Mouse (Mus musculus) heart, embryonic 14.5 days (tissue): ENCODE data around the gene Eif3l. TPM values are rescaled to one million over a fixed set of nuclear protein-coding genes. Genes with fewer than 3 reads are reported as not detected.
"Not testable (repeated sequence)": the region's sequence is repeated elsewhere in the genome, so short reads cannot be mapped to it uniquely, and the experiment has no call there.

Experiments
- ATAC-seq: fragments of 200-750 bp; cut with Nextera tagmentation; 2 replicates; pipeline ENCODE4 v1.8.0; 2017; ENCODE audit warnings: low read depth, moderate TSS enrichment; ENCODE audit not compliant: insufficient number of reproducible peaks, insufficient read depth, low FRiP score
- H3K27ac ChIP-seq, 2 experiments: fragments of 200-500 bp in 1 of 2; fragments of 300-500 bp in 1 of 2; sonication (generic) in 1 of 2; replicated peaks in 1 of 2; 2 replicates each; pipeline ENCODE4 v1.5.1; 2012 to 2014; ENCODE audit warnings: low read depth in 2 of 2, low read length in 2 of 2, control low read depth in 1 of 2, mild to moderate bottlenecking in 1 of 2, mixed read lengths in 1 of 2; ENCODE audit not compliant: control insufficient read depth in 1 of 2, insufficient read depth in 1 of 2
- H3K27me3 ChIP-seq: fragments of 300-500 bp; sonication (generic); 2 replicates; pipeline ENCODE4 v1.6.1; 2014; ENCODE audit warnings: mild to moderate bottlenecking, low read length, control low read depth; ENCODE audit not compliant: control insufficient read depth, insufficient read depth
- H3K36me3 ChIP-seq: fragments of 300-500 bp; sonication (generic); 2 replicates; pipeline ENCODE4 v1.6.1; 2014; ENCODE audit warnings: mild to moderate bottlenecking, control low read depth, low read length, mixed read lengths; ENCODE audit not compliant: control insufficient read depth, insufficient read depth
- H3K4me1 ChIP-seq, 2 experiments: fragments of 200-500 bp in 1 of 2; fragments of 300-500 bp in 1 of 2; sonication (generic) in 1 of 2; 2 replicates each; pipeline ENCODE4 v1.6.1; 2012 to 2014; ENCODE audit warnings: low read length in 2 of 2, control low read depth in 1 of 2, mixed read lengths in 1 of 2; ENCODE audit not compliant: control insufficient read depth in 2 of 2, insufficient read depth in 2 of 2
- H3K4me2 ChIP-seq: fragments of 300-500 bp; sonication (generic); 2 replicates; pipeline ENCODE4 v1.6.1; 2014; ENCODE audit warnings: mild to moderate bottlenecking, low read length
- H3K4me3 ChIP-seq, 2 experiments: fragments of 200-500 bp in 1 of 2; fragments of 300-500 bp in 1 of 2; sonication (generic) in 1 of 2; 2 replicates each; pipeline ENCODE4 v1.5.1; 2012 to 2014; ENCODE audit warnings: low read length in 2 of 2, mild to moderate bottlenecking in 2 of 2, control low read depth in 1 of 2, low read depth in 1 of 2, moderate library complexity in 1 of 2; ENCODE audit not compliant: control insufficient read depth in 1 of 2, insufficient read depth in 1 of 2
- H3K9ac ChIP-seq: fragments of 300-500 bp; sonication (generic); 2 replicates; pipeline ENCODE4 v1.6.1; 2014; ENCODE audit warnings: mild to moderate bottlenecking, low read length
- H3K9me3 ChIP-seq: fragments of 300-500 bp; sonication (generic); 2 replicates; pipeline ENCODE4 v1.6.1; 2016; ENCODE audit warnings: low read length, control low read depth; ENCODE audit not compliant: control insufficient read depth
- WGBS: fragments of 180-500 bp; shearing (Covaris S2); extraction: QIAGEN DNeasy Blood & Tissue Kit; methylation state at CpG from one replicate; pipeline ENCODE4 v1.1.7; 2014; 5-methylcytosine and 5-hydroxymethylcytosine counted together
- polyA plus RNA-seq: library from polyadenylated mRNA; unstranded; fragments of >200 nt; fragmentation: Nextera tagmentation; extraction: Ambion mirVana; gene quantifications from 2 replicates; pipeline ENCODE4 v1.2.1, GENCODE M21; 2014

Eif3l gene
- polyA plus RNA-seq, 1 experiment from 2014 or later = 153 TPM

DNA sequence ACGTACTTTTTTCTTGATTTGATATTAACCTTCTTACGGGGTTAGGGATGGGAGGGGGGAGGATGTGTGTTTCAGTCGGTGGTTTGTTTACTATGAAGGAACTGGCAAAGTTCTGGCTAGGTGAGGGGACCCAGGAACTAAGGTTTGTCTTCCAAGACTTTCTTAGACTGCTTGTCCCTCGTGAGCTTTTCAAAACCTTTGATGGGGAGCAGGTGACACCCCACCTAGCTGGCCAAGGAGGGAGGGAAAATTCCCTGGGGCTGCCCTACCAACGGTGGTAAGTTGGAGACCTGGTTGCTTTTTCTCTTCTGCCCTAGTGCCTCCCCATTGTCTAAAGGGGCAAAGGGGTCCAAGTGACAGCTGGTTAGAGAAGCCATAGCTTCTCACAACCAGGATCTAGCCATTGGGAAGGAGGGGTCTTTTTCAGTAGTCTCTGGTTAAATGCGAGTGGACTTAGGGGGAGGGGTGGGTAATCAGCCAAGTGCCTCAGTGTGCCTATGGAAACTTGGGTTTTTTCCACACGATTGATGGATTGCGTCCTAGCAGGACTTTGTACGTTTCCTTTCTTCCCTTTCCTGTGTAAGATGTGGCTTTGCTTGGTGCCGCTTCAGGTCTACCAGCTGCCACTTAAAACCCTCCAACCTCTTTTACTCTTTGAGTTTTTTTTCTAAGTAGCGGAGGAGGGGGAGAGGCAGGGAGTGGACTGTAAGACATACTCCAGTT is 45.3 kb upstream of the Eif3l start:
- peak overlapping the region; percentile 28 to 95; a peak in 2 of 4 replicates for H3K27ac ChIP-seq
- H3K9ac ChIP-seq = peak overlapping the region; percentile 99
- H3K4me3 ChIP-seq = peak overlapping the region; percentile 64 to 81
- ATAC-seq = no peak
- peak overlapping the region; percentile 97 for H3K4me2 ChIP-seq
- peaks cover 24 to 27% of the 10 kb centered on the region in 2 experiments for H3K4me1 ChIP-seq
- H3K9me3 ChIP-seq = no peaks in the 10 kb centered on the region
- H3K27me3 ChIP-seq = no peaks in the 10 kb centered on the region
- no peaks in the 10 kb centered on the region for H3K36me3 ChIP-seq
- WGBS = 11% methylated on average over 11 of the region's 11 CpGs

DNA sequence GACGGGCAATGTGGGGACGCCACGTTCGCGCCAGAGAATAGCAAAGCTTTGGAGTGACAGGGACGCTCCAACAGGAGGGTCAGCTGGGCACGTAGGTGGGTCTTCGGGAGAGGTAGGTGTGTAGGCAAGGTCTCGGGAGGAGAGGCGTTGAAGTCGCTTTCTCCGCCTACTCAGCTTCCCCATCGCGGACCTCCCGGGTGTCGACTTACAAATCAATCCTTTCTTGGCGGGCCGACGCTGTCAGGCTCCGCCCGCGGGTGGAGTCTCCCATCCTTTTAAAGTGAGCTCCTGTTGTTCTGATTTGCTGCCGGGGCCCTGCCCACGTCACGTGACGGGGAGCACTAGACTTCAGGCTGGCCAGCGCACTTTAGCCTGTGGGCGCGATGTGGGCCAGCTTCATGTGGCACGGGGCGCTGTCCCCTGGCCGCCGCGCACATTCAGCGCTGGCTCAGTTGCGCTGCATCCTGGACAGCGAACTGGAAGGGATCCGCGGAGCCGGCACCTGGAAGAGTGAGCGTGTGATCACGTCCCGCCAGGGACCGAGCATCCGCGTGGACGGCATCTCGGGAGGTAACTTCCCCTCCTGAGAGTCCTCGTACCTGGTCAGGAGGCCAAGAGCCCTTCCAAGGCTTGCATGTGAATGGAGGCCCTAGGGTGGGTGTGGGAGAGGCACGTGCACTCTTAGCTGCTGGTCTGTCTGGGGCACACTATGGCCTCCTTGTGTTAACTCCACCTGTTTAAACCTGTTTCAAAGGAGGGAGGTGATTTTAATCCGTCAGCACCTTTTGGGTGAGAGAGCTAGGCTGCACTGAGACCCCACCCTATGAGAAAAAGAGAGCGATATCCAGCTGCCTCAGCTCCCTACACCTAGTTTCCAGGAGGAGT is 44.2 kb upstream of the Eif3l start:
- 1% methylated on average over 52 of the region's 52 CpGs for WGBS
- no peaks in the 10 kb centered on the region for H3K9me3 ChIP-seq
- peak; percentile 75 for ATAC-seq
- peak overlapping the region; percentile 55 to 95; a peak in 3 of 4 replicates for H3K27ac ChIP-seq
- H3K4me2 ChIP-seq = peak overlapping the region; percentile 97
- H3K9ac ChIP-seq = peak overlapping the region; percentile 99
- H3K4me1 ChIP-seq = peaks cover 19 to 27% of the 10 kb centered on the region in 2 experiments
- peak overlapping the region; percentile 64 to 71 for H3K4me3 ChIP-seq
- H3K36me3 ChIP-seq = no peaks in the 10 kb centered on the region
- no peaks in the 10 kb centered on the region for H3K27me3 ChIP-seq

DNA sequence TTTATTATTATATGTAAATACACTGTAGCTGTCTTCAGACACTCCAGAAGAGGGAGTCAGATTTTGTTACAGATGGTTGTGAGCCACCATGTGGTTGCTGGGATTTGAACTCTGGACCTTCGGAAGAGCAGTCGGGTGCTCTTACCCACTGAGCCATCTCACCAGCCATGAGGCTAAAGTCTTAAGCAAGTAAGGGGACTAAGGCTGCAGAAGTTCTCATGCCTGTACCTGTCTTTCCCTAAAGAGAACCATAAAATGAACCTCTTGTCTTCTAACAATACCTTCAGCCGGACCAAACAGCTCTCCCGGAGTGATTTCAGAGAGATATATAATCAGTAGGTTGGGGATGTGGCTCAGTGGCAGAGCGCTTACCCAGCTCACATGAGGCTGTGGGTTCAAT is 43.1 kb upstream of the Eif3l start:
- not testable (repeated sequence) for H3K36me3 ChIP-seq, H3K9me3 ChIP-seq, ATAC-seq, H3K27me3 ChIP-seq, H3K9ac ChIP-seq, H3K27ac ChIP-seq, H3K4me2 ChIP-seq, H3K4me3 ChIP-seq
- H3K4me1 ChIP-seq = peaks cover 17 to 26% of the 10 kb centered on the region in 2 experiments
- WGBS = 87% methylated on average over 5 of the region's 5 CpGs

DNA sequence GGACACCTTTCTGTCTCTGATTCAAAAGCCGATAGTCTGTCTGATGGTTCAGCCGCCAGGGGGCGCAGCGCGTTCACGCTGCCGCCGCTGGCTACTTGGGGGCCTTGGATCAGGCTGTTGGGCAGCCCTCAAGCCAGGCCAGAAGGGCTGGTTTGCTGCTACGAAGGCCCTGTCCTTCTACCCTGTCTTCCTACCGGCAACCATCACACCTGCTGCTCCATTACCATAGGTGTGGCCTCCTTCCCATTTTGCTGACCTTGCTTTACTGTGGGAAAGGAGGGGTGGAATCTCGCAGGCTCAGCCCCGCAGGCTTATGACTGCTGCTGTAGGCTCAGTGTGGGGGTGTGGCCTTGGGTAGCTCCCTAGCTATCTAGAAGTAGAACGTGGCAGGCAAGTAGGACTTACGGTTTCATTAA is 37.1 kb upstream of the Eif3l start:
- WGBS = 8% methylated on average over 14 of the region's 14 CpGs
- Histone ChIP-seq H3K27ac (no peak overlapping the region), H3K9me3 (no peaks in the 10 kb centered on the region), H3K4me3 (no peak overlapping the region), H3K4me2 (peak overlapping the region; percentile 44), H3K9ac (peak overlapping the region; percentile 38; the same call in 1 of the 2 replicates), H3K4me1 (peaks cover 10 to 22% of the 10 kb centered on the region in 2 experiments), H3K36me3 (no peaks in the 10 kb centered on the region), H3K27me3 (peaks cover 36% of the 10 kb centered on the region)
- ATAC-seq = no peak

DNA sequence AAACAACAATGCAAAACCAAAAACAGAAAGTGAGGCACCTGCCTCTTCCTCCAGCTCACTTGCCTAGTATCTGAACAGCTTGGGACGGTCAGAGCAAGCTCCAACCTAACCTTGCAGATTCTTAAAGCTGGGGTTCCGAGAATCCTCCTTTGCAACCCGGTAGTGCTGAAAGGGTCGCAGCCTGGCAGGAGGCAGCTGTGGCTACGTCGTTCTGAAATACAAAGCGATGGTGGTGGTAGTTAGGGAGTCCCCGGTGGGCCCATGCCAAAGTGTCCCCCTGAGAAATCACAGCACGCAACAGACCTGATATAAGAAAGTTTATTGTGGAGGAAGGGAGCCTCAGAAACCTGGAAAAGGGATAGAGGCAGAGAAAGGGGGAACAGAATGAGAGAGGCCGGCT is 36.6 kb upstream of the Eif3l start:
- Histone ChIP-seq H3K4me2 (0 out of 2 replicates have a peak overlapping the region, but pooled peaks have one; percentile 44), H3K4me1 (peaks cover 10 to 26% of the 10 kb centered on the region in 2 experiments), H3K9ac (peak overlapping the region; percentile 38; the same call in 1 of the 2 replicates), H3K9me3 (no peaks in the 10 kb centered on the region), H3K36me3 (no peaks in the 10 kb centered on the region), H3K27me3 (peaks cover 40% of the 10 kb centered on the region), H3K4me3 (no peak overlapping the region), H3K27ac (no peak overlapping the region)
- ATAC-seq = no peak
- WGBS = 65% methylated on average over 10 of the region's 10 CpGs

DNA sequence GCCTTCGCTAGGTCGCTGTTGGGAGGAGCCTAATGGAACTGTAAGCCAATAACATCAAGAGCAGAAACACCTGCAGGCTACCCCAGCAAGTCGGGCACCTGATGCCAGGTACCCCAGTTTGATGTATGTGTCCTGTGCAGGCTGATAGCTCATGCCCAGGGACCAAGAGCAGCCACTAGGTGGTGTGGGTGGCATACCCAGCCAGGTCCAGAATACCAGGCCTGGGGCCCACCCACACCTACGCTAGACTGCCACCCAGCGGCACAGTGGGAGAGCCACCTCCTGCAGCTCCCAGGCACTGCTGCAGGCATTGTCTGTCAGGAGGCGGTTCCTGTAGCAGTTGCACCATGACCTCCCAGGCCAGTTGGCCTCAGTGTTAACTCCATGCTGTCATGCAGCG is 36.1 kb upstream of the Eif3l start:
- H3K4me2 ChIP-seq = no peak overlapping the region
- no peaks in the 10 kb centered on the region for H3K9me3 ChIP-seq
- no peaks in the 10 kb centered on the region for H3K36me3 ChIP-seq
- WGBS = 14% methylated on average over 7 of the region's 7 CpGs
- no peak overlapping the region for H3K27ac ChIP-seq
- peaks cover 45% of the 10 kb centered on the region for H3K27me3 ChIP-seq
- peak; percentile 64 for ATAC-seq
- peaks cover 10 to 28% of the 10 kb centered on the region in 2 experiments for H3K4me1 ChIP-seq
- no peak overlapping the region for H3K9ac ChIP-seq
- H3K4me3 ChIP-seq = no peak overlapping the region

DNA sequence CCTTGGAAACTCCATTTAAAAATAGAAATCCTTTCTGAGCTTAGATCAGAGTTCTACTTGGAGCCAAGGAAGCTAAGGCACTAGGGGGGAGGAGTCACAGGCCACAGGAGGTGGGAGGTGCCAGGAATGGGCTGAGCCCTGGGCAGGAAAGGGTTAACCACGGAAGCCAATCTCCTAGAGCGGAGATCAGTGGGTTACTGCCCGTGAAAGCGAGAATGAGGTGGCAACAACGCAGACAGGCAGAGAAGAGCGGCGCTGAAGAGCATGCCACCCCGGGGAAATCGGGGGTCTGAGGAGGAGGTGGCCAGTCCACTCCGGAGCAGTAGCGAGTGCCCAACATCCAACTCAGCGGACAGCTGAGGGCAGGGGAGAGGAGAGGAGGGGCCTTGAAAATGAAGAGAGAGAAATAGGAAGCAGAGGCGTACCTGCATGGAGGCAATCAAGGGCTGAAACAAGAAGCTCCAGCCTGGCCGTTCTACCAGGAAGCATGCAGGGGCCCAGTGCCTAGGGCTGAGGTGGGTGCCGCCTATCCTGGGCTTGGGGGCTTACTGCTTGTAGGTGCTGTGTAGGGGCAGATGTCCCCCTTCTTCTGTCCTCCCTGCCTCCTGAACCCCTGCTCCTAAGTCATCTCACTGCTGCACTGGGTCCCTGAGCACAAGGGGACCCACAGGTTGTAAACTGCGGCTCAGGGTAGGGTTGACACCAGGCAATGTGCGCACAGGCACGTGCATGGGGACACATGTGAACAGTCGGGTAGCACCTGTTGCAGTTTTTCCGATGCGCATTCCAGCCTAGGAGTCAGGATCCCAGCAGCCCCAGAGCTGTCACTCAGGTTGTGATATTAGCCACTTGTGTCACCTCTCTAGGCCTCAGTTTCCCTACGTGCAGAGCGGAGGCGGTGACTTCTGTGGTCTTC is 34.2 kb upstream of the Eif3l start:
- peak overlapping the region; percentile 12 to 20; a peak in 2 of 4 replicates for H3K4me3 ChIP-seq
- WGBS = 17% methylated on average over 24 of the region's 24 CpGs
- H3K9ac ChIP-seq = peak overlapping the region; percentile 26; the same call in 1 of the 2 replicates
- H3K27ac ChIP-seq = no peak overlapping the region
- no peaks in the 10 kb centered on the region for H3K36me3 ChIP-seq
- ATAC-seq = no peak
- peak overlapping the region; percentile 59 for H3K4me2 ChIP-seq
- H3K9me3 ChIP-seq = no peaks in the 10 kb centered on the region
- peaks cover 46% of the 10 kb centered on the region for H3K27me3 ChIP-seq
- peaks cover 10 to 28% of the 10 kb centered on the region in 2 experiments for H3K4me1 ChIP-seq
